Mouse (Mus musculus) layer of hippocampus, adult 2 months (tissue): ENCODE measurements around the gene Efcab14. TPM values are rescaled to one million over a fixed set of nuclear protein-coding genes. Genes with fewer than 3 reads are reported as not detected.

Experiments used
- DNase-seq, 2 experiments: peaks; one replicate each; pipeline ENCODE4 v3.0.0; 2022; ENCODE audit warnings: low spot score in 2 of 2
- H3K27ac ChIP-seq: fragments of 200-600 bp; 2 replicates; pipeline ENCODE4 v1.8.1; 2022
- H3K4me3 ChIP-seq: fragments of 200-600 bp; 2 replicates; pipeline ENCODE4 v1.8.1; 2022; ENCODE audit warnings: mild to moderate bottlenecking
- CTCF ChIP-seq: fragments of 200-600 bp; conservative IDR thresholded peaks from 2 replicates; pipeline ENCODE4 v1.8.1; 2022; ENCODE audit warnings: antibody characterized with exemption, mild to moderate bottlenecking, moderate library complexity
- total RNA-seq, 2 experiments: library from RNA; stranded (reverse); gene quantifications; 2 replicates each; pipeline ENCODE4 v1.2.3; 2021

Gene Efcab14
- total RNA-seq, 2 experiments from 2014 or later: 47.7 to 53.0 TPM

DNA sequence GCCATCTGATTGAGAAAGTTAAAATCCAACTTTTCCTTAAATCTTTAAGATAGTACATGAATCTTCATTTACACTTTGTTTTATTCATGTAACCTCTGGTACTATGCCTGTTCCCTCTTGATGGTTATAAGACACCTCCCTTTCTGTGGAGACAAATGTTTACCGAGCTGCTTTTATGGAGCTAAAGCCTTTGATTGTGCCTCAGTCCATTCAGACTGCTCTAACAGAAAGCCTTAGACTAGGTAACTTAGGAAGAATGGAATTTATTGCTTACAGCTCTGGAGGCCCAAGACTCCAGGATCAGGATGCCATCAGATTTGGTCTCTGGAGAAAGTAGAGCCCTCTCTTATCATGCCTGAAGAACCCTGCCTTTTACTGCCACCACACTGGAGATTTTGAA lies 10.6 kb downstream of the Efcab14 start:
- no peak overlapping the region for H3K4me3 ChIP-seq
- no peak for DNase-seq
- no peak for TF ChIP-seq CTCF
- H3K27ac ChIP-seq: no peak overlapping the region

DNA sequence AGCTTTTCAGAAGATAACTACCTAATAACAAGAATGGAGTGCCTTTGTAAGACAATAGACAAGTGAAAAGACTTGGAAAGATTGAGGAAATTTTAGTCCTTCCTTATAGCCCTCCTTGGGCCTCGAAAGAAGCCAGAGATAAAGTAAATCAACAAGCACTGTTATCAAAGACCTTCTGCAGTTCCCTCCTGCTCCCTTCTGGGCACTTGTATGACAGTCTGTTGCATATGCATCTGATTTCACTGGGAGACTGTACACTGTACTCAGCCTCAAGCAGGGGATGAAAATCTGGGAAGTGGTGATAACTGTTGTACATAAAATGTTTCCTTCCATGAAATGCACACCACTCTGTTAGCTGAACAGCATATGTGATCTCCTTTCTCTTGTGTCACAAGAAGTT lies 11.8 kb downstream of the Efcab14 start:
- Histone ChIP-seq H3K4me3 (no peak overlapping the region), H3K27ac (no peak overlapping the region)
- DNase-seq: no peak
- no peak for TF ChIP-seq CTCF

DNA sequence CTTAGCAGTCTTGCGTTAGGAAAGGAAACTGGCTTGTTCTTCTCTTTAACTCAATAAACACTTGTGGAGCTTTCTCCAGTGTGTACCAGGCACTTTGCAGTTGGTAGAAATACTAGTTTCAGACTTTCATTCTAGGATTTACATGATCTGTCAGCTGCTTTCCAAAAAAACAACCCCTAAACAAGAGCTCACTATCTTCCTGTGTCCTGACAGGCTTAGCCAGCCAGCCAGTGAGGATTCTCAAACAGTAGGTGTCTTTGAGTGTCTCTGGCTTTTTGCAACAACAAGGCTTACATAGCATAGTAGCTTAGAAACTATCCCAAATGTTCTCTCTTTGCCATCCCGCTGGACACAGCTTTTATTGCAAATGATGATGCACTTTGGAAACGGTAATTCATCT lies 16.6 kb downstream of the Efcab14 start:
- Histone ChIP-seq H3K27ac (peak overlapping the region; percentile 15), H3K4me3 (no peak overlapping the region)
- no peak for TF ChIP-seq CTCF
- no peak for DNase-seq

- peak; percentile 36 for TF ChIP-seq CTCF
- Histone ChIP-seq H3K27ac (no peak overlapping the region), H3K4me3 (no peak overlapping the region)
- no peak for DNase-seq
These were observed 17.3 kb downstream of the Efcab14 start for GRCm38 (mm10) chr4:115754851-115755250.

DNA sequence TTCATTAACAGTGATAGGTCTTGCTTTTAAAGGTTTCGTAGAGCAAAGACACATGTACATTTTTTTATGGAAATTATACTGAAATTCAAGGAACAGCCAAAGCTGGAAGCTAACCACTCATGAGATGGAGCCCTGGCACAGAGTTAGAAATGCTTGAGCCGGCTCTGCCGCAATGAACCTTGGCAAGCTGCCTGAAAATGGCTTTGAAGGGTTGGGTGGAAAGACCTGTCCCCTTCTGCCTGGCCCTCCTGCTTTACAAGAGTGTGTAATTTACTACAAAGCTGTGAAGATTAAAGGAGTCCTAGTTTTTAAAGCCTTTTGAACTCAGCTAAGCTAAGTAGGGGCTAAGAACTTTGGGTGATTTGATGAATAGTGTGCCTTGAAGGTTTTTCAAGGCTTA lies 23.7 kb downstream of the Efcab14 start:
- Histone ChIP-seq H3K27ac (0 out of 2 replicates have a peak overlapping the region, but pooled peaks have one; percentile 24), H3K4me3 (no peak overlapping the region)
- DNase-seq: no peak
- no peak for TF ChIP-seq CTCF

DNA sequence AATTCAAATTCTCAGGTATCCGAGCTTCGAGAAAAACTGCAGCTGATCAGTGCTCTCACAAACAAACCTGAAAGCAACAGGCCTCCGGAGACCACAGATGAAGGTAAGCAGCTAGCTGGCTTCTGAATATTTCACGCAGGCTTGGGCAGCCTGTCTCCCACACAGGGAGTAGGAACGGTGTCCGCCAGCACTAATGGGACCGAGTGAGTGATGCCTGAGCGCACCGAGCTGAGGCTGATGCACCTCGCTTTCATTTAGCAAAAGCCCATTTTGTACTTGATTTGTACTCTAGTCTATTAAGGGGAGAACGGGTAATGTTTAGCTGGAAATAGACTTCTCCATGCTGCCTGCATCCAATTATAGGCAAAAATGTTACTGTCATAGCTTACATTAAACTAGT lies 27.0 kb downstream of the Efcab14 start:
- H3K27ac ChIP-seq: no peak overlapping the region
- DNase-seq: no peak
- TF ChIP-seq CTCF: no peak
- H3K4me3 ChIP-seq: no peak overlapping the region

DNA sequence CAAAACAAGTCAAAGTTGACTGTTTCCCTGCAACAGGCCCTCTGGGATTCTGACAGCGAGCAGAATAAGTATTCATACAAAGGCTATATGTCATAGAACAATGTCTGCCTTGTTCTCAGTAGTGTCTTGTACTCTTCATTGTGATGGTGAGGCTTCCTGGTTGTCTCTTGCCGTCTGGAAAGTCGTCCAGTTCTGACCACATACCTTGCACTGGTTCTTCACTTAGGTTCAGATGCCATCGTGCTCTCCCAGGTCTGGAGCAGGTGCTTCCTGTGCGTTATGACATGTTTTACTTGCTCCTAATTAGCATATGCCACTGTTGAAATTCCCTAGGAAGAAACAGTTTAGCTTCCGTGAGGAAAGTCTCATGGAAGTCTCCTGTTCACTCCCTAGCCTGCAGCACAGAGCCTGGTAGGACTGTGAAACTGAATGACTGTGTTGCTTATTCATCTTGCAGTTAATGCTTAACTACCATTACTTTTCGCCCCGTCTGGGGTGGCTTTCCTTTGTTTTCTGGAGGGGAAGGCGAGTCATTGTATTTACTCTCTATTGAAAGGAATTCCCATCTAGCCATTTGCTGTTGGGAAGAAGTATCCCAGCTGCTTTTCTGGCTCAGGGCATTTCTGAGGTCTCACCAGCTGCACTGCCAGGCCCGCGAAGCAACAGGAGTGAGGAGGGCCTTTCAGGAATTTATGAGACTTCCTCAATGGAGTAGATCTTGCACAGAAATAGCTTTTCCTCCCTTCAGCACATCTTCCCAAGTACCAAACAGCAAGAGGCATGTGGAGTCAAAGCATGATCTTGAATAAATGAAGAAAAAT lies 30.3 kb downstream of the Efcab14 start:
- no peak for DNase-seq
- TF ChIP-seq CTCF: no peak
- H3K27ac ChIP-seq: no peak overlapping the region
- H3K4me3 ChIP-seq: no peak overlapping the region

- Histone ChIP-seq H3K27ac (no peak overlapping the region), H3K4me3 (no peak overlapping the region)
- TF ChIP-seq CTCF: no peak
- DNase-seq: no peak
These were observed 37.5 kb downstream of the Efcab14 start for GRCm38 (mm10) chr4:115775056-115775455.

DNA sequence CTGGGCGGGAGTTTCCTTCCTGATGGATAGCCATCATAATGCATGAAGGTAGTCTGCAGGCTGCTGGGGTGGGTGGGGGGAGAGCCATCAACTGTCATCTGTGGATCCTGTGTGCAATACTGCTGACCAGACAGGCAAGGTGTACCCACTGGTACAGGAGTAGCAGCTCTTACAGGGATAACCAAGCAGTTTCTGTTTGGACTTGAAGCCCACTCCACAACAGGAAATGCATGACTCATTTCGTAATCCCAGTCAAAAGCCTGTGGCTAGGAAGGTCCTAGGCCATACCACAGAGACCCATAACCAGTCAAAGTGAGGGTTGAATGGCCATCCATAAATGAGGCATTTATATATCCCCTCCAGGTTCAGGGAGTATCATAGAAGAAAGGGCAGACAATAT lies 40.1 kb downstream of the Efcab14 start:
- DNase-seq: no peak
- TF ChIP-seq CTCF: no peak
- no peak overlapping the region for H3K4me3 ChIP-seq
- H3K27ac ChIP-seq: no peak overlapping the region

DNA sequence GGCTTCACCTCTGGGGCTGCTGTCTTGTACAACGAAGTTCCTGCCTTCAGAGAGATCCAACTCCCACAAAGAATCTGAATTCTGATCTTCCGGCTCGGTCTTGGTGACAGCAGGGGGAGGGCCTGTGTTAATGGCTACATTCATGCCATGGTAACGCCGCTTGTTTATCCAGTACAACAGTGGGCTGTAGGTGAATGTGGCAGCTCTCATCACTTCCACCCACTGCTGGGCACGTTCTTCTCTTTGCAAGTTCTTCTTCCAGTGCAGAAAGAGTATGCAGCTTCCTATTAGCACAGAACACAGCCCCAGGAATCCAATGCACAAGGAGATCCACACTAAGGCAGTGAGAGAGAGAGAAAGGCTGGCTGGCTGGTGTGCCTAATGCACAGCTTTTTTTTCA lies 42.7 kb downstream of the Efcab14 start:
- no peak overlapping the region for H3K27ac ChIP-seq
- H3K4me3 ChIP-seq: no peak overlapping the region
- no peak for TF ChIP-seq CTCF
- DNase-seq: no peak

DNA sequence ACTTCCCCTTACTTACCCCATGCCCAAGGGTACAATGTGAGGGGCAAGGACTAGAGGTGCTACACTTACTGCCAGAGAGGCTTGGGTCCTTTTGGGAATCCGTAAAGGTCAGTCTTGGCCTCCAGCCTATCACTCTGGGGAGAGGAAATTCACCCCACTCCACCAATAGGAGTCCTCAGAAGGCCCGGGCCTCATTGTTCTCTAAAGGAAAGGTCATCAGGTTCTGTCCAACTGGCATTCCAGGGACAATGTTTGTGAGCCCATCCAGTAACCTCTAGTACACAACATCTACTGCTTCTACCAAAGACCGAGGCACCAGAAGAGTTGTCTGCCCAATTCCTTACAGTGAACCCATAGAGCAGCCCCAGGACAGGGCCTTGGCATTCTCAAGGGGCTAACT lies 43.4 kb downstream of the Efcab14 start, which contains the start of gene Tex38:
Gene Tex38, minus strand, starts transcription at position 101 of the 400 bp plus-strand sequence.
- no peak within 1 kb of the TSS for H3K27ac ChIP-seq
- H3K4me3 ChIP-seq: no peak within 1 kb of the TSS
- no peak for DNase-seq
- no peak for TF ChIP-seq CTCF

GRCm38 (mm10) chr4:115782026-115782805 lies 44.7 kb downstream of the Efcab14 start:
- Histone ChIP-seq H3K27ac (no peak overlapping the region), H3K4me3 (no peak overlapping the region)
- no peak for DNase-seq
- TF ChIP-seq CTCF: no peak

GRCm38 (mm10) chr4:115784769-115785510 lies 47.4 kb downstream of the Efcab14 start, which contains the start of gene Atpaf1:
TSS of gene Atpaf1 (plus strand) at chr4:115784812.
- peak; percentile 78 to 88 for DNase-seq
- peak; percentile 58 for TF ChIP-seq CTCF
- Histone ChIP-seq H3K27ac (peak within 1 kb of the TSS; percentile 84), H3K4me3 (peak within 1 kb of the TSS; percentile 85)
